Mouse (Mus musculus) forebrain, embryonic 14.5 days (tissue): Measurements from ENCODE around the gene Atg7. TPM values are rescaled to one million over a fixed set of nuclear protein-coding genes. Genes with fewer than 3 reads are reported as not detected.
"Not testable (repeated sequence)": the region's sequence is repeated elsewhere in the genome, so short reads cannot be mapped to it uniquely, and the experiment has no call there.

Experiments used
- ATAC-seq: fragments of 200-750 bp; cut with Nextera tagmentation; 2 replicates; pipeline ENCODE4 v1.8.0; 2017; ENCODE audit warnings: mild to moderate bottlenecking, moderate library complexity
- DNase-seq: peaks from one replicate; pipeline ENCODE4 v3.0.0-alpha.2; 2015; ENCODE audit warnings: low spot score
- H3K27ac ChIP-seq: fragments of 300-500 bp; sonication (generic); 2 replicates; pipeline ENCODE4 v1.5.1; 2014; ENCODE audit warnings: low read depth, mild to moderate bottlenecking, control low read depth, low read length, moderate library complexity
- H3K27me3 ChIP-seq: fragments of 300-500 bp; sonication (generic); replicated peaks from 2 replicates; pipeline ENCODE4 v1.6.1; 2014; ENCODE audit warnings: low read length, control low read depth, mixed read lengths; ENCODE audit not compliant: control insufficient read depth, insufficient read depth
- H3K36me3 ChIP-seq: fragments of 300-500 bp; sonication (generic); 2 replicates; pipeline ENCODE4 v1.6.1; 2014; ENCODE audit warnings: low read length, control low read depth; ENCODE audit not compliant: control insufficient read depth, insufficient read depth
- H3K4me1 ChIP-seq: fragments of 300-500 bp; sonication (generic); 2 replicates; pipeline ENCODE4 v1.6.1; 2014; ENCODE audit warnings: antibody characterized with exemption, low read length, control low read depth; ENCODE audit not compliant: control insufficient read depth, insufficient read depth
- H3K4me2 ChIP-seq: fragments of 300-500 bp; sonication (generic); 2 replicates; pipeline ENCODE4 v1.6.1; 2014; ENCODE audit warnings: mild to moderate bottlenecking, control low read depth, low read length
- H3K4me3 ChIP-seq: fragments of 300-500 bp; sonication (generic); 2 replicates; pipeline ENCODE4 v1.5.1; 2014; ENCODE audit warnings: low read depth, low read length, control low read depth
- H3K9ac ChIP-seq: fragments of 300-500 bp; sonication (generic); 2 replicates; pipeline ENCODE4 v1.6.1; 2014; ENCODE audit warnings: mild to moderate bottlenecking, low read length, control low read depth, moderate library complexity
- H3K9me3 ChIP-seq: fragments of 300-500 bp; sonication (generic); replicated peaks from 2 replicates; pipeline ENCODE4 v1.6.1; 2016; ENCODE audit warnings: low read length, control low read depth, mixed read lengths; ENCODE audit not compliant: control insufficient read depth
- WGBS: fragments of 180-500 bp; shearing (Covaris S2); extraction: QIAGEN DNeasy Blood & Tissue Kit; methylation state at CpG from one replicate; pipeline ENCODE4 v1.1.7; 2014; 5-methylcytosine and 5-hydroxymethylcytosine counted together
- polyA plus RNA-seq: library from polyadenylated mRNA; unstranded; fragments of >200 nt; fragmentation: Nextera tagmentation; extraction: Ambion mirVana; gene quantifications from 2 replicates; pipeline ENCODE4 v1.2.1, GENCODE M21; 2014

The Atg7 gene
- polyA plus RNA-seq, result 21.1 and 21.8 TPM in 2 replicates

DNA sequence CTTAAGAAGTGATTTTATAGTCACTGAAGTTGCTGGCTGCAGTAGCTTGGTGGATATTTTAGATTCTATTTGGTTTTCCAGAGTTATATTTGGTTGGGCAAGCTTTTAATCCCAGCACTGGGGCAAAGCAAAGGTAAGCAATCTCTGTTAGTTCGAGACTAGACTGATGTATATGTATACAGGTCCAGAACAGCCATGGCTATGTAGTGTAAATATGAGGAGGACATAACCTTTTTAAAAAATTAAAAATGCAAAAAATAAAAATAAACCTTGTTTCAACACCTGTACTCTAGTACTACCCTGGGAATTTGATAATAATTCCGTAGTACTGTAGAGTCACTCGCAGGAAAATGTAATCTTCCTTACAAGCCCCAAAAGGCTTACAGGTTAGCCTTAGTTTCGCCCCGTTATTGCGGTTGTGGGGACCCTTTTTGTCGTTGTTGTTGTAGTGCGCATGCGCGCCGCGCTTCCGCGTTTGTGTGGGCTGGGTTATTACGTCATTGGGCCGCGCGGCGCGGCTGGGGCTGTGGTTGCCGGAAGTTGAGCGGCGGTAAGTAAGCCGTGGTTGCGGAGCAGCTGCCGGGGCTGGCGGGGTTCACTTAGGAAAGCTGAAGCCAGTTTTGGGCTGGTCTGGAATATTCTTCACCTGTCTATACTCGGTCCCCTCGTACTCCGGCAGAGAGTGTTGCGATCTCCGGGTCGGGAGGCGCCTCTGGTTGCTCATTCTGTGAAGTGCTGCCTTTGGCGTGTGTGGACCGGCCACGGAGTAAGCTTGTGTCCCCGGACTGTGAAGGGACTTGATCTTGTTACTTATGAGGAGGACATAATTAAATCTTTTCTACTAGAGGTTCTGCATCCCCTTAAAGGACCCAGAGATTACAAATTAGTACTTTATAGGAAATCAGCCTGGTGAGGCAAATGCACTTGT lies at the start of gene Atg7:
Gene Atg7, plus strand, starts transcription at position 497 of the 928 bp plus-strand sequence.
- Histone ChIP-seq H3K36me3 (no peaks in the 10 kb centered on the region), H3K4me3 (peak within 1 kb of the TSS; percentile 70), H3K27me3 (no peaks in the 10 kb centered on the region; the same call in 1 of the 2 replicates), H3K4me1 (peaks cover 4% of the 10 kb centered on the region), H3K9me3 (no peaks in the 10 kb centered on the region), H3K27ac (no peak within 1 kb of the TSS), H3K9ac (peak within 1 kb of the TSS; percentile 75), H3K4me2 (peak within 1 kb of the TSS; percentile 94)
- WGBS, result under 1% methylated on average over 38 of the region's 38 CpGs
- DNase-seq (peak; percentile 98), ATAC-seq (peak; percentile 91)

DNA sequence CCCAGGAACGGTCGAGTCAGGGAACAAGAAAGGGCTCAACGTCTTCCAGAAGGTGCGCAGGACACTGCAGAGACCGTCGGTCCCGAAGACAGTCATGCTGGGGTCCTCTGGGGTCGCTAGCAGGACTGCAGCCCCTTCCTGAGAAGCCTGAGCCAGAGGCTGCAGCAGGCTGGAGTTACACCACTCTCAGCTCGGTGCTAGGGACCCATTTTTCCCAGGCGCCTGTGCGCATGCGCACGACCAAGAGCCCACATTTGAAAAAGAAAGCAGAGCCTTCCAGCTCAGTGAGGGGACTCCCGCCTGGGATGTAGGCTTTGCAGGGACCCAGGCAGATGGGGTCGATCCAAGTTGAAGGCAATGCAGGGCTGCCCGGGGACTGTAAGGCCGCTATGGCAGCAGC lies 28.8 kb upstream of the Atg7 start:
- not testable (repeated sequence) for H3K4me2 ChIP-seq, H3K9me3 ChIP-seq, DNase-seq, H3K9ac ChIP-seq, H3K4me3 ChIP-seq, ATAC-seq, H3K36me3 ChIP-seq, H3K27me3 ChIP-seq, H3K27ac ChIP-seq, H3K4me1 ChIP-seq
- 5% methylated on average over 5 of the region's 17 CpGs for WGBS

DNA sequence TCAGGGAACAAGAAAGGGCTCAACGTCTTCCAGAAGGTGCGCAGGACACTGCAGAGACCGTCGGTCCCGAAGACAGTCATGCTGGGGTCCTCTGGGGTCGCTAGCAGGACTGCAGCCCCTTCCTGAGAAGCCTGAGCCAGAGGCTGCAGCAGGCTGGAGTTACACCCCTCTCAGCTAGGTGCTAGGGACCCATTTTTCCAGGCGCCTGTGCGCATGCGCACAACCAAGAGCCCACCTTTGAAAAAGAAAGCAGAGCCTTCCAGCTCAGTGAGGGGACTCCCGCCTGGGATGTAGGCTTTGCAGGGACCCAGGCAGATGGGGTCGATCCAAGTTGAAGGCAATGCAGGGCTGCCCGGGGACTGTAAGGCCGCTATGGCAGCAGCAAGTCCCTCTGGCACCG lies 9.0 kb upstream of the Atg7 start:
- not testable (repeated sequence) for H3K4me1 ChIP-seq, H3K9me3 ChIP-seq, H3K4me2 ChIP-seq, H3K27ac ChIP-seq, H3K36me3 ChIP-seq, DNase-seq, H3K9ac ChIP-seq, H3K27me3 ChIP-seq, ATAC-seq, H3K4me3 ChIP-seq
- no CpG with 5 or more reads among the region's 14 CpGs for WGBS

DNA sequence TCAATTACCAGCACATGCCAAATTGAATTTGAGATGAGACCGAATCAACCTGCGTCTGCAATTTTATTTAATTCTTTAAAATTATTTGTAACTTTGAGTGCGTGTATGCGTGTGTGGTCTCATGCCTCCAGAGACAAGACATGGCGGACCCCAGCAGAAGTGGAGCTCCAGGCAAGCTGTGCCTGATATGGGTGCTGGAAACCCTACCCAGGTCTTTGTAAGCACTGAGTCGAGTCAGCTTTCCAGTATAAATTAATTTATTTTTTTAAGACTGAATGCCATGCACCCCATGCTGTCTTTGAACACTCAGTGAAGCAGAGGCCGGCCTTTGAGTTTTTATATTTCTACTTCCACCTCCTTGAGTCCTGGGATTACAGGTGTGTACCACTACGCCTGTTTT lies 819 bp downstream of the Atg7 start:
- Histone ChIP-seq H3K27me3 (no peaks in the 10 kb centered on the region; the same call in 1 of the 2 replicates), H3K36me3 (no peaks in the 10 kb centered on the region), H3K27ac (no peak overlapping the region), H3K9me3 (no peaks in the 10 kb centered on the region), H3K4me1 (peaks cover 4% of the 10 kb centered on the region), H3K4me2 (peak overlapping the region; percentile 94), H3K9ac (peak overlapping the region; percentile 75), H3K4me3 (peak overlapping the region; percentile 70)
- DNase-seq, result no peak
- ATAC-seq, result no peak
- WGBS, result 47% methylated on average over 8 of the region's 8 CpGs

DNA sequence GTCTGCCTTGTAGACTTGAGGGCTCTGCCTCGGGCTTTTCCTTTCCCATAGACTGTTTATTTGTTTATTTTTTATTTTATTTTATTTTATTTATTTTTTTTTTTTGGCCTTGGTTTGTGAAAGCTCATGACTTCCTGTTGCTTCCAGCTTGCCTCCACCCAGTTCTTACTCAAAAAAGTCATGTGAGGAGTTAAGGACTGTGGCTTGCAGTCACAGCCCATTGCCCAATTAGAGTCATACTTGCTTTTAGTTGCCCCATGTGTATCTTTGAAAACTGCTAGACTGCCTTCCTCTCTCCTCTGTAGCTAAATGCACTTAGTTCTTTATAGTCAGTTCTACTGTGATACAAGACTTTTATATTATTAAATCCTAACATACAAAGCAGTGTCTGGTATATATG lies 1.6 kb downstream of the Atg7 start:
- ATAC-seq (no peak), DNase-seq (no peak)
- H3K9ac ChIP-seq, result no peak overlapping the region
- no peaks in the 10 kb centered on the region for H3K9me3 ChIP-seq
- H3K36me3 ChIP-seq, result no peaks in the 10 kb centered on the region
- no peak overlapping the region for H3K27ac ChIP-seq
- H3K27me3 ChIP-seq, result no peaks in the 10 kb centered on the region; the same call in 1 of the 2 replicates
- WGBS, result 84% methylated on average over 1 of the region's 1 CpGs
- no peak overlapping the region for H3K4me3 ChIP-seq
- peaks cover 4% of the 10 kb centered on the region for H3K4me1 ChIP-seq
- no peak overlapping the region for H3K4me2 ChIP-seq

DNA sequence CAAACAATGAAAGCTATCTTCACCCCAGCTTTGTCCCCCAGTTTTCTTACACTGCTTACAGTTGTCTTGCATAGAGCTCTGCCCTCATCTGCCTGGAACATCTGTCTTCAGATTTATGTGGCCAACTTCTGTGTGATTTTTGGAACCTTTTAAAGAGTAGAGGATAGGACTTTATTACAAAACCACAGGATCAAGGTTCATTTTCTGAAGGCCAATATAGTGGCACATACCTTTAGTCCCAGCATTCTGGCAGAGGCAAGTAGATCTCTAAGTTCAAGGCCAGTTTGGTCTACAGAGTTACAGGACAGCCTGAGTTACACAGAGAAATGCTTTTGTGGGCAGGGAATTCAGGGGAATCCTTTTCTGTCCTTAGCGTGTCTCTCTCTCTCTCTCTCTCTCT lies 3.3 kb downstream of the Atg7 start:
- no peak for ATAC-seq
- Histone ChIP-seq H3K4me2 (no peak overlapping the region), H3K27me3 (no peaks in the 10 kb centered on the region; the same call in 1 of the 2 replicates), H3K4me1 (peaks cover 4% of the 10 kb centered on the region), H3K27ac (no peak overlapping the region), H3K36me3 (no peaks in the 10 kb centered on the region), H3K4me3 (no peak overlapping the region), H3K9ac (no peak overlapping the region), H3K9me3 (no peaks in the 10 kb centered on the region)
- DNase-seq, result no peak
- 62% methylated on average over 1 of the region's 1 CpGs for WGBS

GRCm38 (mm10) chr6:114647011-114647410 lies 4.1 kb downstream of the Atg7 start:
- Histone ChIP-seq H3K27ac (no peak overlapping the region), H3K36me3 (no peaks in the 10 kb centered on the region), H3K4me2 (no peak overlapping the region), H3K27me3 (no peaks in the 10 kb centered on the region), H3K9ac (no peak overlapping the region), H3K4me3 (no peak overlapping the region), H3K9me3 (no peaks in the 10 kb centered on the region), H3K4me1 (peaks cover 4% of the 10 kb centered on the region)
- ATAC-seq (no peak), DNase-seq (no peak)
- WGBS, result 87% methylated on average over 6 of the region's 6 CpGs

GRCm38 (mm10) chr6:114648352-114649030 lies 5.6 kb downstream of the Atg7 start:
- Histone ChIP-seq H3K4me3 (no peak overlapping the region), H3K9ac (no peak overlapping the region), H3K27ac (no peak overlapping the region), H3K27me3 (no peaks in the 10 kb centered on the region), H3K4me2 (no peak overlapping the region), H3K36me3 (no peaks in the 10 kb centered on the region), H3K4me1 (peaks cover 4% of the 10 kb centered on the region), H3K9me3 (no peaks in the 10 kb centered on the region)
- ATAC-seq, result no peak
- 82% methylated on average over 4 of the region's 4 CpGs for WGBS
- DNase-seq, result no peak

GRCm38 (mm10) chr6:114652209-114652608 lies 9.3 kb downstream of the Atg7 start:
- Histone ChIP-seq H3K4me2 (no peak overlapping the region), H3K36me3 (no peaks in the 10 kb centered on the region), H3K4me3 (no peak overlapping the region), H3K9ac (no peak overlapping the region), H3K9me3 (no peaks in the 10 kb centered on the region), H3K27ac (no peak overlapping the region), H3K4me1 (no peaks in the 10 kb centered on the region), H3K27me3 (no peaks in the 10 kb centered on the region)
- ATAC-seq (no peak), DNase-seq (peak; percentile 55)
- WGBS, result 45% methylated on average over 3 of the region's 3 CpGs
